Mouse (Mus musculus) embryonic fibroblast, embryonic 13.5 days (primary cell): ENCODE results near the gene Thoc3. TPM values are rescaled to one million over a fixed set of nuclear protein-coding genes. Genes with fewer than 3 reads are reported as not detected.

Source experiments
- H3K27ac ChIP-seq: 2 replicates; pipeline ENCODE4 v1.5.1; 2012; ENCODE audit warnings: low read length, control low read depth, inconsistent platforms; ENCODE audit not compliant: insufficient read depth
- H3K4me1 ChIP-seq: 2 replicates; pipeline ENCODE4 v1.6.1; 2011; ENCODE audit warnings: low read length; ENCODE audit not compliant: control insufficient read depth, insufficient read depth
- H3K4me3 ChIP-seq: 2 replicates; pipeline ENCODE4 v1.5.1; 2011; ENCODE audit warnings: mild to moderate bottlenecking, control low read depth, low read length; ENCODE audit not compliant: insufficient read depth
- CTCF ChIP-seq: IDR thresholded peaks from 2 replicates; pipeline ENCODE4 v1.5.1; 2011; ENCODE audit warnings: mild to moderate bottlenecking, control low read depth, low read length, moderate library complexity, borderline replicate concordance; ENCODE audit not compliant: insufficient read depth
- POLR2A ChIP-seq: IDR thresholded peaks from 2 replicates; pipeline ENCODE4 v1.6.1; 2011; ENCODE audit warnings: low read depth, mild to moderate bottlenecking, control low read depth, low read length, moderate library complexity
- polyA plus RNA-seq: library from polyadenylated mRNA; stranded (reverse); fragments of >200 nt; gene quantifications from 2 replicates; pipeline ENCODE4 v1.2.4, GENCODE M21; 2011; ENCODE audit warnings: low read depth; ENCODE audit not compliant: missing spikeins, insufficient read length

The Thoc3 gene
- polyA plus RNA-seq, 1 experiment: 33.2 TPM

DNA sequence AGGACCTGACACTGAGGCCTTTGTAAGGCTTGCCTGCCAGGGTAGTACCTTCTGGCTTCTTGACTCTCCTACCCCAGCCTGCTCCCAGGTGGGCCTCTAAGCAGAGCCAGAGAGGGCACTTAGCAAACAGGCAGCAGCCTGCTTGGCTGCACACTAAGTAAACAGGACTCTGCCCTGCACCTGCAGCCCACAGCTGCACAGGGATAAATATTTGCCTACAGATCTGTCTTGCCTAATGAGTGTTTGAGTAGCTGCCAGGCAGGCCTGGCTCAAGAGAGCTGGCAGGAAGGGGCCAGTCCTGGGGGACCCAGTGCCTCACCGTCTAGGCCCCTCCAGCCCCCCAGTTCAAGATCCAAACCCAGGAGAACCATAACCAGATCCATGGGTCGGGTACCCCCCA is 43.4 kb downstream of the Thoc3 start:
- H3K4me3 ChIP-seq: no peak overlapping the region
- TF ChIP-seq CTCF: no peak
- TF ChIP-seq POLR2A: no peak
- H3K27ac ChIP-seq: no peak overlapping the region
- H3K4me1 ChIP-seq: no peaks in the 10 kb centered on the region

- TF ChIP-seq CTCF: no peak
- TF ChIP-seq POLR2A: no peak
Measured at GRCm38 (mm10) chr13:54420226-54420625, 48.4 kb downstream of the Thoc3 start.

DNA sequence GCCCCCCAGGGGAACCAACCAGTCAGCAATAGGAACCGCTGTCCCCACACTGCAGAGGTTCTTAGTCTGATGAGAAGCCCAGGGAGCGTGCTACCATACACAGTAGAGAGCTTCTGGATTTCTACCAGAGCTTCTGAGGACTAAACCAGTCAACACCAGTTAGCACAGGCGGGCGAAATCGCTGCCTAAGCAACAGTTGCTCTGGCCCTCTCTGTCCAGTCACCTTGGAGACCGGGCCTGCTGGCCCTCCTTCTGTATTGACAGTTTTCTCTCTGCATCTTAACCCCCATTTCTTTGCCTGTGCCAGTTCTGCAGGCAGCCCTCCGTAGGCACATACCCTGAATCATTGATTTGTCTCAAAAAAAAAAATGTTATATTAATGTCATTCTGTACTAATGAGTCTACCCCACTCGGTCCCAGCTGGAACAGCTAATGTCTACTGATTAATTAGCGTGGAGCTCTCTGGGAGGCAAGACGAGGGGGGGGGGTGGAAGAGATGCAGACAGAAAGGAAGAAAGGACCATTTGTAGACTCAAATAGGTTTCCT is 49.8 kb downstream of the Thoc3 start:
- no peak overlapping the region for H3K4me3 ChIP-seq
- no peak overlapping the region for H3K27ac ChIP-seq
- no peaks in the 10 kb centered on the region for H3K4me1 ChIP-seq
- TF ChIP-seq CTCF: no peak
- no peak for TF ChIP-seq POLR2A

More at GRCm38 (mm10) chr13:54420226-54420625, 48.4 kb downstream of the Thoc3 start:
- H3K27ac ChIP-seq: no peak overlapping the region
- H3K4me3 ChIP-seq: no peak overlapping the region
- H3K4me1 ChIP-seq: no peaks in the 10 kb centered on the region

GRCm38 (mm10) chr13:54415059-54415458 is 53.6 kb downstream of the Thoc3 start:
- no peaks in the 10 kb centered on the region for H3K4me1 ChIP-seq
- no peak for TF ChIP-seq CTCF
- no peak for TF ChIP-seq POLR2A
- no peak overlapping the region for H3K4me3 ChIP-seq
- no peak overlapping the region for H3K27ac ChIP-seq

GRCm38 (mm10) chr13:54412721-54413120 is 55.9 kb downstream of the Thoc3 start:
- Histone ChIP-seq H3K4me1 (no peaks in the 10 kb centered on the region), H3K4me3 (no peak overlapping the region), H3K27ac (no peak overlapping the region)
- TF ChIP-seq POLR2A (no peak), CTCF (no peak)

DNA sequence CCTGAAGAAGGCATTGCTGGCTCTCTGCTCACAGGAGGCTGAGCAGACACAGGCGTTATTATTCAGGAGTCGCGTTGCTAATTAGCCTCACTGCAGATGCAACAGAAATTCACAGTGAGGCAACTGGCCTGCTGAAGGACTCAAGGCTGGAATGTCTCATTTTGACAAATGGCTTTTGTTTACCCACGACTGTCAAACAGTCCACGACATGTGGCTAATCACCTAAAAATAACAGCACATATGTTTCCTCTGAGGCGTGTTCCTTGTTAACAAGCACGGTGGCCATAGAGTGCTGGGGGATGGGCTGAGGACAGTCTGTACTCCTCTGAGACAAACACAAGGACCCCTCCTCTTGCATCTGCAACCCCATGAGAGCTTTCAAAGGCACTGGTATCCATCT is 56.4 kb downstream of the Thoc3 start:
- H3K27ac ChIP-seq: no peak overlapping the region
- TF ChIP-seq POLR2A (no peak), CTCF (no peak)
- H3K4me1 ChIP-seq: no peaks in the 10 kb centered on the region
- H3K4me3 ChIP-seq: no peak overlapping the region

DNA sequence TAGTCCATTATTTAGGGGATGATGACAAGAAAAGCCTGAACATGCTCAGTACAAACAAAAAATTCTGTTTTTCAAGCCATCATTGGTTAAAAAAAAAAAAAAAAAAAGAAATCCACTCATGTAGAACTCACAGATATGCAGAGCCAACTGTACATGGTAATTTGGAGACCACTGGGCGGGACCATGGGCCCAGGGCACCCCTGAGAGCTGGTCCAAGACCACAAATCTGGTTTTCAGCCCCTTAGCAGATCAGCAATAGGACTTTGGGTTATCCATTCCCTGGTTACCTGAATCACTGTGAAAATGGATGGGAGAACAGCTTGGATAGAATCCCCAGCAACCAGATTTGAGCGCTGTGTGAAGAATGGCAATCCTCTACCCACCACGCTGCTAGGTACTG is 57.0 kb downstream of the Thoc3 start:
- no peak overlapping the region for H3K4me3 ChIP-seq
- no peaks in the 10 kb centered on the region for H3K4me1 ChIP-seq
- H3K27ac ChIP-seq: no peak overlapping the region
- TF ChIP-seq CTCF: no peak
- no peak for TF ChIP-seq POLR2A

Other genes starting within 250 kb of the Thoc3 start
- gene Cplx2, start 97.5 kb downstream of the Thoc3 start, polyA plus RNA-seq: 12.3 and 13.2 TPM in 2 replicates
- 16.1 and 18.4 TPM in 2 replicates for gene Simc1, start 34.9 kb upstream of the Thoc3 start, polyA plus RNA-seq
- gene 4833439L19Rik, start 96.6 kb upstream of the Thoc3 start, polyA plus RNA-seq: 73.4 and 74.2 TPM in 2 replicates
- gene Arl10, start 106.2 kb upstream of the Thoc3 start, polyA plus RNA-seq: 12.2 and 13.2 TPM in 2 replicates
- 28.9 and 36.4 TPM in 2 replicates for gene Nop16, start 121.2 kb upstream of the Thoc3 start, polyA plus RNA-seq
- gene Higd2a, start 121.4 kb upstream of the Thoc3 start, polyA plus RNA-seq: 79.3 and 118 TPM in 2 replicates
- gene Cltb, start 142.5 kb upstream of the Thoc3 start, polyA plus RNA-seq: 44.8 and 56.1 TPM in 2 replicates
- gene Faf2, start 152.9 kb upstream of the Thoc3 start, polyA plus RNA-seq: 88.6 and 90.5 TPM in 2 replicates
- gene Rnf44, start 225.1 kb upstream of the Thoc3 start, polyA plus RNA-seq: 39.2 and 39.4 TPM in 2 replicates
- not detected in 2 replicates for gene Cdhr2, start 232.6 kb upstream of the Thoc3 start, polyA plus RNA-seq